Mouse (Mus musculus) stomach, embryonic 15.5 days (tissue): Measurements from ENCODE around the gene Arfgap3. TPM values are rescaled to one million over a fixed set of nuclear protein-coding genes. Genes with fewer than 3 reads are reported as not detected.

Experiments used
- polyA plus RNA-seq: library from polyadenylated mRNA; unstranded; fragments of >200 nt; fragmentation: Nextera tagmentation; extraction: Ambion mirVana; gene quantifications from 2 replicates; pipeline ENCODE4 v1.2.1, GENCODE M21; 2015

Gene Arfgap3
- polyA plus RNA-seq, 1 experiment from 2014 or later = 63.0 TPM

Other genes starting within 250 kb of the Arfgap3 start
- 56.0 and 59.8 TPM in 2 replicates for gene Rrp7a, start 227.4 kb downstream of the Arfgap3 start, polyA plus RNA-seq
- gene Poldip3, start 200.9 kb downstream of the Arfgap3 start, polyA plus RNA-seq = 112 and 121 TPM in 2 replicates
- gene Cyb5r3, start 177.7 kb downstream of the Arfgap3 start, polyA plus RNA-seq = 182 and 210 TPM in 2 replicates
- gene A4galt, start 98.5 kb downstream of the Arfgap3 start, polyA plus RNA-seq = 9.2 and 9.4 TPM in 2 replicates
- gene Pacsin2, start 114.4 kb upstream of the Arfgap3 start, polyA plus RNA-seq = 64.0 and 69.1 TPM in 2 replicates
- gene Ttll1, start 160.6 kb upstream of the Arfgap3 start, polyA plus RNA-seq = 19.8 and 20.1 TPM in 2 replicates
- gene Bik, start 176.6 kb upstream of the Arfgap3 start, polyA plus RNA-seq = 5.8 TPM in 2 replicates
- 94.5 and 118 TPM in 2 replicates for gene Tspo, start 213.3 kb upstream of the Arfgap3 start, polyA plus RNA-seq
- gene Mcat, start 213.5 kb upstream of the Arfgap3 start, polyA plus RNA-seq = 33.6 and 35.4 TPM in 2 replicates
- gene Ttll12, start 244.9 kb upstream of the Arfgap3 start, polyA plus RNA-seq = 30.6 and 33.6 TPM in 2 replicates